Mouse (Mus musculus): ENCODE data around the gene Chst11. TPM values are rescaled to one million over a fixed set of nuclear protein-coding genes. Genes with fewer than 3 reads are reported as not detected.

The Chst11 gene
- total RNA-seq, 2 experiments from 2014 or later, result 33.9 to 36.5 TPM

DNA sequence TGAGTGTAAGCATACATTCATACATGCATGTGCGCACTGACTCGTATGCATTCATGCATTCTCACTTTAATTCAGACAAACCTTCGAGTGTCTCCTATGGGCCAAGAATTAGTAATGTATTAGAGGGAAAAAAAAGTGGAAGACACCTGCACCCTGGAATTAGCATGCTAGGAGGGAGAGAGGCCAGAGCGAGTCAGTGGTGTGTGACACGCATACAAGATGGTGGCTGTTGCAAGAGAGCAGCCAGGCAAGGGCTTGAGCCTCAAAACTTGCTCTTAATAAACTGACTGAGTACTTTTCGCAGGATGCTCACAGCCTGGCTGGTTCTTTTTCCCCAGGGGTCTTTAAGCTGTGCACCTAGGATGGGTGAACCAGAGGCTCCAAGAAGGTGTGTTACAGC, 199.8 kb downstream of the Chst11 start:
- intact Hi-C loops (cut with DNase I), result no loop called here
- DNase-seq (ENCODE audit: low spot score in 2 of 2), result no peak

DNA sequence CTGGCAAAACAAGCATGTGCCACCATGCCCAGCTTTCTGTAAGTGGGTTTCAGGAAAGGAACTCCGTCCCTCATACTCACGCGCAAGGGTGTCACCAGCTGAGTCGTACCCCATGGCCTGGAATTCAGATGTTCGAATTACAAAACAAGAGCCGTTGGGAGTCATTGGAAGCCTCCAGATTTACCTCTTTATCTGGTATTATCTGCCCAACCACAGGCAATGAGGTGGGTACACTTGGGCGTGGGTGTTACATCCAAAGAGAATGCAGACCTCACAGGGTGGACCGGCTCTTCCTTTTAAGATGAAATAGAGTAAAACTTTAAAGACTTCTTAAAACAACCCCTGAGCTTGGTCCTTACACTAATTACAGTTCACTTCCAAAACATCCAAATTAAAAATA, 200.9 kb downstream of the Chst11 start:
- intact Hi-C loops (cut with DNase I), result no loop called here

DNA sequence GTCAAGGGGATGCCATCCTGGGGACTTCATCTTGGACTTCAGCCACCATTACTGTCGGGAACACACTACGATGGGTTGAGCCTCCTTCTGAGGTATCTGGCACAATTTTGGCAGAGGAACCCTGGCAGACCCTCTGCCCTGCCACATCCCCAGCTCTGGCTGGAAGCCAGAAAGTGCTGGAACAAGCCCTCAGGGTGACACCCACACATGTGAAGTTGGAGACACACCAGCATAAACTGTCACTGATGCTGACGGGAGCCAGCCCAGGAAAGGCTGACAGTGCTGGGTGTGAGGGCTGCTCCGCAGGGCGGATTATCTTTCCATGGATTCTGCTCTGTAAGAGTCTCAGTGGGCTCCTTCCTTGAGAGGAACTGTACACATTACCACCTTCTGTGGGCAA, 201.7 kb downstream of the Chst11 start:
- intact Hi-C loops (cut with DNase I), result no loop called here
- peak in 1 of 2 experiments; percentile 26 for DNase-seq (ENCODE audit: low spot score in 2 of 2)

More for the DNA sequence above, 200.9 kb downstream of the Chst11 start:
- no peak for DNase-seq (ENCODE audit: low spot score in 2 of 2)

DNA sequence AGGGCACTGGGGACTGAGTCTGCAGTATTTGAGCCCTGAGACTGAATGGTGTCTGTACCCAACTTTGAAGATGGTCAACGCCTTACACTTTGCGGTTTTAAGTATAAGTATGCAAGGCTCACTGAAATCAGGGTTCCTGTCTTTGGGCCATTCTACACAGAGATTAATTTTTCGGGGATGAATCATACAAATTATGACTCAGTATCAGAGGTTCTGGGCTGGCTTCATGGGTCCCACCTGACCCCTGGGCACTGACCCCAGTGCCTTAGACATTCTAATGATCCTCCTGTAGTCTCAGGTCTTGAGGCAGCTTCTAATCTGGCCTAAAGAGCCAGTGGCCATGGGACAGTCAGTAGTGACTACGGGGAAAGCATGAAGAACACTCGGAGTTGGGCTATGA, 203.8 kb downstream of the Chst11 start:
- intact Hi-C loops (cut with DNase I), result no loop called here
- no peak for DNase-seq (ENCODE audit: low spot score in 2 of 2)

DNA sequence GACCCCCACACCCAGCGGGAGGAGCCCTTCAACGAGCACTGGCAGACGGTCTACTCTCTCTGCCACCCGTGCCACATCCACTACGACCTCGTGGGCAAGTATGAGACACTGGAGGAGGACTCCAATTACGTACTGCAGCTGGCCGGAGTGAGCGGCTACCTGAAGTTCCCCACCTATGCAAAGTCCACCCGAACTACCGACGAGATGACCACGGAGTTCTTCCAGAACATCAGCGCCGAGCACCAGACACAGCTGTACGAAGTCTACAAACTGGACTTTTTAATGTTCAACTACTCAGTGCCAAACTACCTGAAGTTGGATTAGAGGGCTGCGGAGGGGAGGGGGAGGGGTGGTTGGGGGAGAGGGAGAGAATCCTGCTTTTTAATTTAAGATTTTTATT, 206.2 kb downstream of the Chst11 start:
- DNase-seq (ENCODE audit: low spot score in 2 of 2), result no peak
- intact Hi-C loops (cut with DNase I), result no loop called here

DNA sequence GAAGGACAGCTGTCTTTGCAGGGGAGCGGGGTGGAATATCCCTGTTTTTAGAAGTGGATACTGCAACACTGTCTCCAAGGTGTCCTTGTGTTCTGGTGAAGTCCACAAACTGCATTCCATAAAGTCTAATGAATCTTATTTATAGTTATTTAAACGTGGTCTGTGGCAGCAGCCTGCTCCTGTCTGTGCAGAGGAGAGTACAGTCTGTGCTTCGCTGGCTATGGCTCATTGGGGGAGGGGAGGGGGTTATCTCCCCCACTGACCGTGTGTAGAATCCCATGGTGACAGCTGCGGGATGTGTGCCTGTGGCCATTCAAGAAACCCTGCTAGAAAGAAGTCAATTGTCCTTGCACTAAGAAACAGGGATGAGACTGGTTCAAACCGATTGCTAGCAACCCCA, 206.7 kb downstream of the Chst11 start:
- no peak for DNase-seq (ENCODE audit: low spot score in 2 of 2)
- intact Hi-C loops (cut with DNase I), result no loop called here

DNA sequence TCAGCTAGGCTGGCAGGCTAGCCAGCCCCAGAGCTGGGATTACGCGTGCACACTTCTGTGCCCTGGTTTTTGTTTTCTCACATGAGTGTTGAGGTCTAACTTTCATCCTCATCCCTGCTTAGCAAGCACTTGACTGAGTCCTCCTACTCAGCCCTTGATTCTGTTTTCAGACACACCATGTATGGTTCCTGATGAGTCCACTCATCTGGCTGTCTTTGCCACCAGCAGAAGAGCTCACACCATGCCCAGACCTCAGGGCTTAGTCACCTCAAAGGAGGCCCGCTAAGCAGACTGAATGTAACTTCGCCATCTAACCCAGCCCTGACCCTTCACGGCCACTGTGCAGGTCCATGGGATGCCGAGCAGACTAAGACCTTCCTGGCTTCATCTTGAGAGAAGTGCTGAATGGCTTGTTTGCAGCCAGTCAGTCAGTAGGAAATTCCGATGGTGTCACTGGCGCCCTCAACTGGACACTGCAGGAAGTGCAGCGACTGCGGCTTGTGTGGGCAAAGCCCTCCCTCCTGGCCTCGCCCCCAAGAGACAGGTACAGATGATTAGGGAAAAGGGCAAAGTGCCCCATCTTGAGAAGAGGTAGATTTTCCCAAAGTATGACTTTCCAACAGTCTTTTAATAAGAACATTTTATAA, 212.5 kb downstream of the Chst11 start:
- intact Hi-C loops (cut with DNase I), result loop anchor here (2.0 to 5.0 kb wide), 2 partner anchors 211 to 291 kb away; partner anchors contain the start of gene Chst11

DNA sequence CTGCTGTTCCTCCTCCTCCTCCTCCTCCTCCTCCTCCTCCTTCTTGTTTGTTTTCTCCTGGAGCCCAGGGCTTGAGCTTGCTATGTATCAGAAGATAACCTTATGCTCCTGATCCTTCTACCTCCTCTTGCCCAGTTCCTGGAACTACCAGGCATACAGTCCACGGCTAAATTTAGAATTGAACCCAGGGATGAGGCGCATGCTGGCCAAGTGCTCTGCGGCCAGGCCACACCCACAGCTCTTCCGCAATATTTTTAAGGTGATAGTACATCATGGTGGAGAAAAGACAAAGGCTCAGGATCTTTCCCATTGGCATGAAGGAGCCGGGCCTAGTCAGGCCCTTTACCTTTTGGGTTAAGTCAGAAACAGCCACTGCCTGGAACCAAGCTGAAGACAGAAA, 213.4 kb downstream of the Chst11 start:
- DNase-seq (ENCODE audit: low spot score in 2 of 2), result no peak
- intact Hi-C loops (cut with DNase I), result loop anchor here (2.0 to 5.0 kb wide), 2 partner anchors 211 to 292 kb away; partner anchors contain the start of gene Chst11

More for the DNA sequence above, 212.5 kb downstream of the Chst11 start:
- DNase-seq (ENCODE audit: low spot score in 2 of 2), result peak; percentile 73 to 78

DNA sequence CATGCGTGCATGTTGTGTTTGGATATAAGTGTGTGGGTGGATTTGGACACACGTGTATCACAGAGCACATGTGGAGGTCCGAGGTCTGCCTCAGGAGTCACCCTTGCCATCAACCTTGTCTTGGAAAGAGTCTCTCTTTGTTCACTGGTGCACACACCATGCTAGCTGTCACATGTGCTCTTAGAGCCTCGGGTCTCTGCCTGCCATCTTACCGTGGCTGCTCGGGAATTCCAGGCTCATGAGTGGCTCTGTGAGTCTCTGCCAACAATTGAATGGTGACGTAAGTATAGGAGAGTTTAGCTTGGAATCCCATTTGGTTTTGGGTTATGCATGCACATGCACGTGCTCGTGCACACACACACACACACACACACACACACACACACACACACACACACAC, 214.0 kb downstream of the Chst11 start:
- no peak for DNase-seq (ENCODE audit: low spot score in 2 of 2)
- intact Hi-C loops (cut with DNase I), result loop anchor here (2.0 to 5.0 kb wide), 2 partner anchors 212 to 292 kb away; partner anchors contain the start of gene Chst11

DNA sequence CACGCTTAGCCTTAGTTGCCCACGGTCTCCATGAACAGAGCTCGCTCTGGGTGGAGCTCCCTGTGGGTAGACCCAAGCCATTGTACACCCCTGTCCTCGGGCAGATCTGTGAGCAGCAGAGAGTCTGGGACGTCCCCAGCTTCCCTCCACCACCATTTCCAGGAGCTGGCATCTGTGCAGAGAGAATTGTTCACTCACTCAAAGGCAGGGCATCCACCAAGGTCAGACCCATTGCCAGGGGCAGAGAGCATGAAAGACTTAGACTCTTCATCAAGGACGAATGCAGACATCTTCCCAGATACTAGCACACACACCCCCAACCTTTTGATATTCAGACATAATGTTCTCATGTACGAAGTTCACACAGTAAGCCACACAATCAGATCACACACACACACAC, 216.2 kb downstream of the Chst11 start:
- intact Hi-C loops (cut with DNase I), result no loop called here
- no peak for DNase-seq (ENCODE audit: low spot score in 2 of 2)

DNA sequence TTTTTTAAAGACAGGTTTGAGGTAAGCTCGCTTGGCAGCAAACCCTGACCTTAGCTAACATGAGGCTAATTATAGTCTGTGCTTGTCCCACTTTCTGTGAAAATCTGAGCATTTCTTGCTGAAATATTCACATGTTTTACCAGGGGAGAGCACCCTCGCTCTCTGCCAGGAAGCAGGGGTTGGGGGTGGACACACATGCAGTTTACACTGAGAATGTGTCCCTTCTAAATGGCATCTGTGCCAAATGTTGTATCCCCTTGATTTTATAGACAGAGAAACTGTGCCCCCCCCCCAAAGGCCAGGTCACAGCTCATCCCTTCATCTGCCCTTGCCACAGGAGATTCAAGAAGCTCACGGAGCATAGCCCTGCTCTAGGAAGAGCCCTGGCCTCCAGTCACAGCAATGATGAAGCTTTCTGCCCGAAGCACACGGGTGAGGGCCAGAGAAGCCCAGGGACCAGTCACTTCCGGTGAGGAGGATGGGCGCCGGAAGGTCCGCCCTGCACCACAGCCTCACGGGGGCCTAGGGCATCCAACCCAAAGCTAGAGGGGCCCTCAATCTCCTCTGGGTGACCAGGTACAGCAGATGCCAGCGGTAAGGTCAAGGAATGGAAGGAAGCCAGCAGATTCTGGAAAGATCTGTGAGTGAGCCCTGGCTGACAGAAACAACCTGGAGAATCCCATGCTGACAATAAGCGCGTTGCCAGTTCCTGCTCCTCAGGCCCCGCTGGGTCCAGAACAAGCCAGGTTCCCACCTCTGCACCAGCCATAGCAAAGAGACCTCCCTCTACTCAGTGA, 217.8 kb downstream of the Chst11 start:
- no peak for DNase-seq (ENCODE audit: low spot score in 2 of 2)
- intact Hi-C loops (cut with DNase I), result no loop called here

DNA sequence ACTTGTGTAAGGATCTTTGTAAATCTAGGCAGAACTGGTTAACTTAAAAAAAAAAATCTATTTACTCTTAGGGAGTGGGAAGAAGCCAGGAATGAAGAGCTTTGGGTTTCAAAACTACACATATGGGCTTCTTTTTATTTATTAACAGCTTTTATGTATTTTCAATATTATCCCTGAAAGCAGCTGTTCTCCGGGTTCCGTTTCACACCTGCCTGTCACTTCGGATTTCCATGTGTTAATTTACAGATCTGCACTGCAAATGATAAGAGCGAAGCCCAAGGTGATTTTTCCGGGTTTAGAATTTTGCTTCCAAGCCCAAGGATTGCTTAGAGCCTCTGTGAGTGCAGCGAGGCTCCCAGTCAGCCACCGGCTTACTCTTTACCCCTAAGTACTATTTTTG, 223.1 kb downstream of the Chst11 start:
- intact Hi-C loops (cut with DNase I), result no loop called here
- DNase-seq (ENCODE audit: low spot score in 2 of 2), result no peak

DNA sequence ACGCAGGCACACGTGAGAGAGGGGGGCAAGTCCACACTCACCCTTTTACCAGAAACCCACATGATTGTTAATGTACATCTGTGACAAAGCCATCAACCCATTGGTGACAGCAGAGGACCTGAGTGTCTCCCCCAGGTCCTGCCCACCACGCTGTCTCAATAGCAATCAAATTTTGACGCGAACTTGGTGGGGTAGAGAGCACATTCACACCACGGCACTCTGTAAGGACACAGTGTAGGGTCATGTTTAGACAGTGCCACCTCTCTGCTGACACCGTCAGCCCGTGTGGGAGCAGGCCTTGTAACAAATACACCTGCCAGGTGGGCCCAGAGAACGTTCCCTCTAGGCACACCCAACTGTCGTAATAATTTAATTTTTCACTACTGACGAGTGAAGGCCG, 224.1 kb downstream of the Chst11 start:
- intact Hi-C loops (cut with DNase I), result no loop called here
- no peak for DNase-seq (ENCODE audit: low spot score in 2 of 2)

DNA sequence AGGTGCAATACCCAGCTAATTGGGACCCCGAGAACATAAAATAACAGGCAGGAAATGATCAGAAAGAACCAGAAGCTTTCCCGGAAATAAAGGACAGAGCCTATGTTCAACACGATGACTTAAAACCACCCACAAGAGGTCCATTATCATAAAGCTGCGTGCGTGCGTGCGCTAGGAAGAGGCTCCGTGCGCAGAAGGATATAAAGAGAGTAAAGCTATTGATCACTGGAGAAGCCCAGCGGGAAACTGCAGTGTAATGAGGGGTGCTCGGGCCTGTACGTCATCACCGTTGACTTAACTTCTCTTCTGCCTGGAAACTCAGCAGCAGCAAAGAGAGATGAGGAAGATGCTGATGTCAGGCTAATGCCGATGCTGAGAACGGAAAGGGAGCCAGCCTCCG, 224.8 kb downstream of the Chst11 start:
- intact Hi-C loops (cut with DNase I), result no loop called here
- no peak for DNase-seq (ENCODE audit: low spot score in 2 of 2)

DNA sequence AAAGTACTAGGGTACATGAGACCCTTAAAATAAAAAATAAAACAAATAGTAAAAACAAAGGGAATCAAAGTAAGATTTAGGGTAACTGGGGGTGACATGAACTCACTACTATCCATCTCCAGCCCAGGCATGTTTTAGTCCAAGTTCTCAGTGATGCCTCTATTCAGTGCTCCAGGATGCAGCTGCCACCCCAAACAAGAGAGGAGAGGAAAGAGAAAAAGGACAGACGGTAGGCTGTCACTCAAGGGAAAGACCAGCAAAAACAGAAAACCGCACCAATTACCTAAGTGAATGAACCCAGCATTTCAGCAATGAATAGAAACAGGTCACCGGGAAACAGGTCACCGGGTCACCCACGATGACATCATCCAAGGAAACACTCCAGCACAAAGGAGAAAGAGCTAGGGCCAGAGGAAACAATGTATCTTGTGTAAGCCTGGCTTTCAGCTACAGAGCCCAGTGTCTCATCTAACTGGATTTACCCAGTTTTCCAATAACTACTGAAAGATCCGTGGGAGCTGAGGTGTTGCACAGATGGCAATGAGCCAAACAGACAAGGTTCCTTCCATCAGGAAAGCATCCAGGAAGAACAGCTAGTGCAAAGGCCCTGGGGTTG, 225.8 kb downstream of the Chst11 start:
- intact Hi-C loops (cut with DNase I), result no loop called here
- DNase-seq (ENCODE audit: low spot score in 2 of 2), result no peak

DNA sequence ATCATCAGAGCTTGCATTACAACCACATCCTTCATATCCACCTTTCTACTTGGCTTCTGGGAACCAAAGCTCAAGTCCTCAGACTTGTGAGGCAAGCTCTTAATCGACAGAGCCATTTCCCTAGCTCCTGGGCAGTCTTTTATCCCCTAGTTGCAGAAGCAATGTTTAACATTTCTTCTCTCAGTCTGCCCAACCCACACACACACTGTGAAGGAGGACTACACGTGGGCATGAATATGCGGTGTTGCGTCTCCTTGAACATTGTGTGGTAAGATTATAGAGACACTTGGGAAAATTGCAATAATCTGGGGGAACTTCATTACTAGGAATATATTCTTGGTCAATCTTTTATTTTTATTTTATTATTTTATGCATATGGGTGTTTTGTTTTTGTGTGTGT, 227.3 kb downstream of the Chst11 start:
- DNase-seq (ENCODE audit: low spot score in 2 of 2), result peak in 1 of 2 experiments; percentile 74
- intact Hi-C loops (cut with DNase I), result no loop called here

DNA sequence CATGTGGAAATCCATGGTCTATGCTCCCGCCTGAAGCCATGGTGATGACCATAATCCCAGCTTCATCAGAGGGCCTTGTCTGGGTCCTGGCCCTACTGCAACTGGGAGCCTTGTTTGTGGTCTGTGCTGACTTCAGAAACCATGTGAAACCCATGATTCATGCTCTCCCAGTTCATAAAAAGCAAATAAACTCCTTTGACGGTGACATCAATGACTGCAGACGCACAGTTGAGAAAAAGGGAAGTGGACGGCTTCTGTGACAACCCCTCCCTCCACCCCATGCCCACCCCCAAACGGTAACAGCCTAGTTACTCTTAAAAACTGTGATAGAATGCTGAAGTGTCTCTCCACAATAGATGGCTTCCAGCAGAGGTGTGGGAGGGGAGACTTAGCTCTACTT, 230.3 kb downstream of the Chst11 start:
- DNase-seq (ENCODE audit: low spot score in 2 of 2), result no peak
- intact Hi-C loops (cut with DNase I), result no loop called here

DNA sequence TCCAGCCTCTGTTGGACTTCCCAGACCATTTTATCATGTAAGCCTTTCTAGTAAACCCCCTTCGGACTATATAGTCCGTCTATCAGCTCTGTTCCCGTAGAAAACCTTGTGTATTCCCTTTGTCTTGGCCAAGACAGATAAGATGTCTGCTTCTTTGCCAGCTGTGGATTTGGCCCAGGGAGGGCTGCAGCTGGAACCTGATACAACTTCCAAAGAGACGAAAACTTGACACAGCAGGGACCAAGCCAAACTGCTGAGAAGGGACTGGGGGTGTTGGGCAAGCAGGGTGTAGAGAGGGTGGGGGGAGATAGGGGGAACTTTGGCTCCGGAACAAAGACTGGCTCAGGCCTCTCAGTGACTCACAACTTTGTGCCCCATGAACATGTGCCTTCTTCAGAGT, 232.0 kb downstream of the Chst11 start:
- DNase-seq (ENCODE audit: low spot score in 2 of 2), result no peak
- intact Hi-C loops (cut with DNase I), result no loop called here

DNA sequence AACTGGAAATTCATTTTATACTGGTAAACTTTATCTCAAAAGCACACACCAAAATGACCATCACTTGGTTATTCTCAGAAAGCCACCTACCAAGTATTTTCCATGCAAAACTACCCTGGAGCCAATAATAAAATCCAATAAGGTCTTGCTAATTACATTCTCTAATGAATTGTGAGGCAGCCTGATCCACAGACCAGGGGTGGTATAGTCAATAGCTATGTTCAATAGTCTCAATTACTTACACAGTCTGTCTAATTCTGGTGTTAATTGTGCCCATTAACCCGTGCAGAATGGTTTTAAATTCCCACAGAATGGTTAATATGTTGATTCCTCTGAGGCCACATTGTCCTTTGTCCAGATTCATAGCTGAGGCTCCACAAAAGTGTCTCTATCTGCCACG, 233.5 kb downstream of the Chst11 start:
- DNase-seq (ENCODE audit: low spot score in 2 of 2), result no peak
- intact Hi-C loops (cut with DNase I), result no loop called here

DNA sequence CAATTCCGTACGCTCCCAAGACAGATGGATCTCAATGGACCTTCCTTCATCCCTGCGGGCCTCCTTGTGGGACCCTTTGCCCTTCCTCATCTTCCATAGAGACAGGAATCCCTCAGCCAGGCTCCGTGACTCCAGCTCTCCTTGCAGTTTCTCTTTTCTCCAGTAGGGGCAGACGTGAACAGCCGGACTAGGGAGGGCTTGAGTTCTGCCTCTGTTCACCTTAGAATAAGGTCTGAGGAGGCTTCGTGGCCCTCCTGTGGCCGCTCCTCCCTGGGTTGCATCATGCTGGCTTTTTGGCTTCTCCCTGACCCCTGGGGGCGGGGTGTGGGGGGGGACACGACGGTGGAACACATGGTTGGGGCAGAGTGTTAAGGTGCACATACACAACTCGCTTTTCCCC, 234.4 kb downstream of the Chst11 start:
- intact Hi-C loops (cut with DNase I), result no loop called here
- DNase-seq (ENCODE audit: low spot score in 2 of 2), result peak; percentile 63 to 68

DNA sequence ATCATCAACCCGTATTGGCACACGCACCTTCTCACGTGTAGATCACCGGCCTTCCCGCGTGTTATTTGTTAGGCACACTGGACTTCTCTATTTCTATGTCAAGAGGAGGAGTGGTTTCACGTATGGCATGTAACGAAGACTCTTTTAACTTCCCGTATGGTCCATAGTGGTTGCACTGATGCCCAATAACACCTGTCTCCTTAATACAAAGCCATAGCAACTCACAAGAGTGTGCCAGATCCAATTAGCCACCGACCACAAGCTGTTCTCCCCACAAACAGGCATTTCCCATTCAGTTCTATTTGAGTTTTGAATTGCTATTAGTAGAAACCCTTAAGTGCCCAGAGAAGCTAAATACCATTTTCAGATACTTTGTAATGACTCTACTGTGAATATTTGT, 234.9 kb downstream of the Chst11 start:
- DNase-seq (ENCODE audit: low spot score in 2 of 2), result no peak
- intact Hi-C loops (cut with DNase I), result no loop called here
